Mouse (Mus musculus): Measurements from ENCODE around the gene Lpar1.
"Not testable (repeated sequence)": the region's sequence is repeated elsewhere in the genome, so short reads cannot be mapped to it uniquely, and the experiment has no call there.

Gene Lpar1

GRCm38 (mm10) chr4:58546441-58547272, 7.0 kb downstream of the Lpar1 start:
- DNase-seq (ENCODE audit: low read depth, low spot score): peak; percentile 56

GRCm38 (mm10) chr4:58545888-58546432, 7.7 kb downstream of the Lpar1 start:
- no peak for DNase-seq (ENCODE audit: low read depth, low spot score)

- DNase-seq (ENCODE audit: low read depth, low spot score): no peak
These were observed 10.5 kb downstream of the Lpar1 start for GRCm38 (mm10) chr4:58543171-58543570.

- not testable (repeated sequence) for DNase-seq (ENCODE audit: low read depth, low spot score)
These were observed 11.0 kb downstream of the Lpar1 start for GRCm38 (mm10) chr4:58542656-58543055.

- no peak for DNase-seq (ENCODE audit: low read depth, low spot score)
These were observed 12.9 kb downstream of the Lpar1 start for GRCm38 (mm10) chr4:58540841-58541240.

- DNase-seq (ENCODE audit: low read depth, low spot score): no peak
These were observed 13.3 kb downstream of the Lpar1 start for GRCm38 (mm10) chr4:58540385-58540784.

GRCm38 (mm10) chr4:58538696-58539095, 15.0 kb downstream of the Lpar1 start:
- DNase-seq (ENCODE audit: low read depth, low spot score): no peak

GRCm38 (mm10) chr4:58535754-58536153, 17.9 kb downstream of the Lpar1 start:
- DNase-seq (ENCODE audit: low read depth, low spot score): no peak

- DNase-seq (ENCODE audit: low read depth, low spot score): no peak
These were observed 18.9 kb downstream of the Lpar1 start for GRCm38 (mm10) chr4:58534726-58535350.

GRCm38 (mm10) chr4:58534141-58534571, 19.5 kb downstream of the Lpar1 start:
- DNase-seq (ENCODE audit: low read depth, low spot score): no peak

GRCm38 (mm10) chr4:58533519-58533918, 20.2 kb downstream of the Lpar1 start:
- DNase-seq (ENCODE audit: low read depth, low spot score): no peak

GRCm38 (mm10) chr4:58532326-58532725, 21.4 kb downstream of the Lpar1 start:
- DNase-seq (ENCODE audit: low read depth, low spot score): no peak

- DNase-seq (ENCODE audit: low read depth, low spot score): no peak
These were observed 23.0 kb downstream of the Lpar1 start for GRCm38 (mm10) chr4:58530706-58531105.

GRCm38 (mm10) chr4:58530279-58530678, 23.4 kb downstream of the Lpar1 start:
- no peak for DNase-seq (ENCODE audit: low read depth, low spot score)

- no peak for DNase-seq (ENCODE audit: low read depth, low spot score)
These were observed 25.8 kb downstream of the Lpar1 start for GRCm38 (mm10) chr4:58527852-58528251.

- DNase-seq (ENCODE audit: low read depth, low spot score): no peak
These were observed 32.6 kb downstream of the Lpar1 start for GRCm38 (mm10) chr4:58521137-58521536.

- DNase-seq (ENCODE audit: low read depth, low spot score): no peak
These were observed 33.2 kb downstream of the Lpar1 start for GRCm38 (mm10) chr4:58520531-58520930.

GRCm38 (mm10) chr4:58519891-58520290, 33.8 kb downstream of the Lpar1 start:
- no peak for DNase-seq (ENCODE audit: low read depth, low spot score)

- DNase-seq (ENCODE audit: low read depth, low spot score): no peak
These were observed 35.3 kb downstream of the Lpar1 start for GRCm38 (mm10) chr4:58518215-58518988.

- DNase-seq (ENCODE audit: low read depth, low spot score): no peak
These were observed 36.9 kb downstream of the Lpar1 start for GRCm38 (mm10) chr4:58516810-58517209.

- DNase-seq (ENCODE audit: low read depth, low spot score): no peak
These were observed 37.5 kb downstream of the Lpar1 start for GRCm38 (mm10) chr4:58516221-58516620.

- DNase-seq (ENCODE audit: low read depth, low spot score): no peak
These were observed 42.1 kb downstream of the Lpar1 start for GRCm38 (mm10) chr4:58511554-58511953.

Measured in brain, embryonic 18.5 days (tissue).